Mouse (Mus musculus) hindbrain, embryonic 14.5 days (tissue): Measurements from ENCODE around the gene Gm6040. TPM values are rescaled to one million over a fixed set of nuclear protein-coding genes. Genes with fewer than 3 reads are reported as not detected.

Source experiments
- polyA plus RNA-seq: library from polyadenylated mRNA; unstranded; fragments of >200 nt; fragmentation: Nextera tagmentation; extraction: Ambion mirVana; gene quantifications from 2 replicates; pipeline ENCODE4 v1.2.1, GENCODE M21; 2014

Gm6040 gene
- polyA plus RNA-seq, 1 experiment from 2014 or later: not detected

Other genes with a start within 250 kb of the Gm6040 start
- gene Defb33, start 29.4 kb downstream of the Gm6040 start, polyA plus RNA-seq: not detected in 2 replicates
- not detected in 2 replicates for gene Gm15056, start 19.4 kb downstream of the Gm6040 start, polyA plus RNA-seq
- gene AY761185, start 22.6 kb upstream of the Gm6040 start, polyA plus RNA-seq: not detected in 2 replicates
- not detected in 2 replicates for gene Defa21, start 103.5 kb upstream of the Gm6040 start, polyA plus RNA-seq
- not detected in 2 replicates for gene Defa23, start 133.0 kb upstream of the Gm6040 start, polyA plus RNA-seq
- not detected in 2 replicates for gene Defa35, start 143.0 kb upstream of the Gm6040 start, polyA plus RNA-seq
- not detected in 2 replicates for gene Defa25, start 162.4 kb upstream of the Gm6040 start, polyA plus RNA-seq
- gene Gm14851, start 174.0 kb upstream of the Gm6040 start, polyA plus RNA-seq: not detected in 2 replicates
- gene Defa30, start 212.6 kb upstream of the Gm6040 start, polyA plus RNA-seq: not detected in 2 replicates
- not detected in 2 replicates for gene Defa22, start 240.2 kb upstream of the Gm6040 start, polyA plus RNA-seq